Mouse (Mus musculus): Measurements from ENCODE around the gene Ifitm2.

Gene Ifitm2

DNA sequence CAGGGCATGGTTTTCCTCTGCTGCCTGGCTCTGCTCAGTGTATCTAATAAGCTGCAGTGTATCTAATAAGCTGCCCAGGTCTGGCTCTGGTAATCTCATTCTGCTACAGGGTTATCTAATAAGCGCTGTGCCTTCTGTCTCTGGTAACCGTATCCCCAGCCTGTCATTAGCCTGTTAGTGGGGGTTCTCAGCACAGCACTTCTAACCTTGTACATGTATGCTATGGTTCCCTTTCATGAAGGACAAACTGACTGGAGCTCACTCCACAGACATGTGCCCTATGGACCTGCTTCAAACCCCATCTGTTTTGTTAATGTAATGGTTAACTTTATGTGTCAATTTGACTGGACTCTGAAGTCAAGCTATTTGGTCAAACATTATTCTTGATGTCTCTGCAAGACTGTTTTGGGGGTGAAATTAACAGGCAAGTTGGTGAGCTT is 50.1 kb downstream of the Ifitm2 start:
- DNase-seq (ENCODE audit: low read depth, low spot score): no peak

Data from CD4-positive, CD25-positive, alpha-beta regulatory T cell, adult 2 months (primary cell).